Mouse (Mus musculus): ENCODE measurements around the gene Tcf3. TPM values are rescaled to one million over a fixed set of nuclear protein-coding genes. Genes with fewer than 3 reads are reported as not detected.

The Tcf3 gene
- total RNA-seq, 1 experiment, result 90.9 TPM

DNA sequence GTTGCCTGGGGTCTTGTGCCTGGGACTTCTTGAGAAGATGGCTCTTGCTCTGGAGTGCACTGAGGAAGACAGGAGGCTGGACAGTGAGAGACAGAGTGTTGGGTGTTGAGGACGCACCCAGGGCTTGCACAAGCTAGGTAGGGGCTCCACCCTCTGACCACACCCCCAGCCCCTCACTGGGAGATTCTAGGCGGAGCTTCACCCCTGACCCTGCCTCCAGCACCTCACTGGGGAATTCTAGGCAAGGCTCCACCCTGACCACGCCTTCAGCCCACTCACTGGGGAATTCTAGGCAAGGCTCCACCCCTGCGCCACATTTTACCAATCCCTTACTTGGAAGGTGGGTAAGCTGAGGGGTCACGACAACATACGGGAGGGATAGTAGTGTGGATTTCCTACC, 17.2 kb upstream of the Tcf3 start:
- H3K36me3 ChIP-seq (ENCODE audit: control insufficient read depth, insufficient read depth, low read length, poor library complexity, severe bottlenecking), result no peaks in the 10 kb centered on the region
- in situ Hi-C loops (cut with MboI; ENCODE audit: low sequenced_read_pairs in 2 of 2, unreplicated experiment in 2 of 2), result no loop called here
- H3K4me3 ChIP-seq (ENCODE audit: insufficient read depth in 1 of 2, low read depth in 1 of 2, low read length in 2 of 2, poor library complexity in 1 of 2, severe bottlenecking in 1 of 2), result peak overlapping the region; percentile 15 to 50; a peak in 3 of 4 replicates
- no peak overlapping the region for H3K27ac ChIP-seq (ENCODE audit: insufficient read depth, low read depth, low read length, poor library complexity, severe bottlenecking)
- TF ChIP-seq MAFK (IDR thresholded peaks at IDR 0.05; ENCODE audit: insufficient read depth, low read depth, low read length), result no peak
- H3K9me3 ChIP-seq (ENCODE audit: control insufficient read depth, insufficient read depth, low read depth, low read length), result no peaks in the 10 kb centered on the region
- H3K4me1 ChIP-seq (ENCODE audit: control insufficient read depth in 2 of 2, insufficient read depth in 2 of 2, low read length in 2 of 2, poor library complexity in 1 of 2), result peaks cover 7 to 13% of the 10 kb centered on the region in 2 experiments
- DNase-seq (ENCODE audit: low read depth, low spot score), result peak; percentile 92
- 0 out of 2 replicates have a peak overlapping the region, but pooled peaks have one; percentile 25 for H3K9ac ChIP-seq (ENCODE audit: insufficient read depth, low read depth, low read length, poor library complexity, severe bottlenecking)

DNA sequence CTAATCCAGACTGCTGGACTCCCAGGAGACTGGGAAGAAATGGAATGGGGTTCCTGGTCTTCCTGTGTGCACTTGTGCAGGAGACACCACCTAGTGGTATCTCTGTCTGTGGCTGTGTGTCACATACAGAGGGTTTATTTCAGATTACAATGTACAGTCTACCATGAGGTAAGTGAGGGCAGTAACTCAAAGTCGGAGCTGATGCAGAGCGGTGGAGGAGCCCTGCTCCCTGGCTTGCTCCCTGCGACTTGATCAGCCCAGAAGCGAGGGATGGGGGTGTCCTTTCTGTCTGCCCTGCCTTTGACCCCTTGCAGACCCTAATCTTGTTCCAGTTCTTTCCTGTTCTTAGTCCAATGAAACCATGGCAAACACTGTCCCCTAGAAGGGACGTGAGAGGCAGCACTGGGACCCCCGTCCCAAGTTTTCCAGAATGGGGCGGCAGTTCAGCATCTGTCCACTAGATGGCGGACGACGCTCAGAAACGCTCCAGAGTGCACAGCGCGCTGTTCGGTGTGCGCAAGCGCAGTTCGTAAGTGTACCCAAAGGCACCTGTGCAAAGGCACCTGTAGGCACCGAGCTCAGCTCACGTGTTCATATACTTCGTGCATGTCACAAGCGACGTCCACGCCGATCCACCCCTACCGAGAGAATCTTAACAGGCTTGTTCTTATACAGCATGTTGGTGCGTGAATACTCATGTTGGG, 12.6 kb upstream of the Tcf3 start:
- Histone ChIP-seq H3K9ac (ENCODE audit: insufficient read depth, low read depth, low read length, poor library complexity, severe bottlenecking) (no peak overlapping the region), H3K27ac (ENCODE audit: insufficient read depth, low read depth, low read length, poor library complexity, severe bottlenecking) (no peak overlapping the region), H3K36me3 (ENCODE audit: control insufficient read depth, insufficient read depth, low read length, poor library complexity, severe bottlenecking) (no peaks in the 10 kb centered on the region), H3K4me1 (ENCODE audit: control insufficient read depth in 2 of 2, insufficient read depth in 2 of 2, low read length in 2 of 2, poor library complexity in 1 of 2) (peaks cover 7 to 9% of the 10 kb centered on the region in 2 experiments), H3K9me3 (ENCODE audit: control insufficient read depth, insufficient read depth, low read depth, low read length) (no peaks in the 10 kb centered on the region), H3K4me3 (ENCODE audit: insufficient read depth in 1 of 2, low read depth in 1 of 2, low read length in 2 of 2, poor library complexity in 1 of 2, severe bottlenecking in 1 of 2) (peak overlapping the region in 1 of 2 experiments; percentile 6; a peak in 1 of 4 replicates)
- peak; percentile 79 for DNase-seq (ENCODE audit: low read depth, low spot score)
- TF ChIP-seq ZC3H11A (IDR thresholded peaks at IDR 0.05; ENCODE audit: borderline replicate concordance, low read depth, low read length) (peak; percentile 90; the same call in 1 of the 2 replicates), CHD2 (IDR thresholded peaks at IDR 0.05; ENCODE audit: low read depth, low read length) (no peak)
- in situ Hi-C loops (cut with MboI; ENCODE audit: low sequenced_read_pairs in 2 of 2, unreplicated experiment in 2 of 2), result loop anchor here in 1 of 2 experiments (5.0 kb wide), 1 partner anchor 61 kb away; no protein-coding TSS in a partner anchor

DNA sequence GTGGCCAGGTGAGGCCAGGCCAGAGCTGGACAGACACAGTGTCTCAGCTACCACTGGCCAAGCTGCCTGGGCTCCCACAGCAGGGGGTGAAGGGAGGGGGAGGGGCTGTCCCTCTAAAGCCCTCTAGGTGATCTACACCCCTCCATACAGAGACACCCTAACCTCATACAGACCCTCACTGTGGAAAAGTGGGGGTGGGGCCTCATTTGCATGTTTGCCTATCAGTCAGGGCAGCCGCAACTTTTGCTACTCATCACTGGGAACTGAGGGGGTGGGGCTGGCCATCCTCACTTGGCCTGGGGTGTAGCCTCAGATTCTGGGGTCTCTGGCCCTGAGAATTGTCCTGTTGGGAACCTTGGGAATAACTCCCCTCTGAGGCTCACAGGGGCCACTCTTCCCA, 11.6 kb upstream of the Tcf3 start:
- H3K9me3 ChIP-seq (ENCODE audit: control insufficient read depth, insufficient read depth, low read depth, low read length), result no peaks in the 10 kb centered on the region
- H3K36me3 ChIP-seq (ENCODE audit: control insufficient read depth, insufficient read depth, low read length, poor library complexity, severe bottlenecking), result no peaks in the 10 kb centered on the region
- TF ChIP-seq ZC3H11A (IDR thresholded peaks at IDR 0.05; ENCODE audit: borderline replicate concordance, low read depth, low read length) (no peak), CHD2 (IDR thresholded peaks at IDR 0.05; ENCODE audit: low read depth, low read length) (no peak), HCFC1 (IDR thresholded peaks at IDR 0.05; ENCODE audit: borderline replicate concordance, insufficient read depth, low read length) (no peak), MAFK (IDR thresholded peaks at IDR 0.05; ENCODE audit: insufficient read depth, low read depth, low read length) (no peak), ZNF384 (IDR thresholded peaks at IDR 0.05; ENCODE audit: low read depth, low read length) (no peak)
- no peak for DNase-seq (ENCODE audit: low read depth, low spot score)
- no peak overlapping the region for H3K27ac ChIP-seq (ENCODE audit: insufficient read depth, low read depth, low read length, poor library complexity, severe bottlenecking)
- H3K9ac ChIP-seq (ENCODE audit: insufficient read depth, low read depth, low read length, poor library complexity, severe bottlenecking), result no peak overlapping the region
- H3K4me1 ChIP-seq (ENCODE audit: control insufficient read depth in 2 of 2, insufficient read depth in 2 of 2, low read length in 2 of 2, poor library complexity in 1 of 2), result peaks cover 2 to 5% of the 10 kb centered on the region in 2 experiments; a peak in 2 of 4 replicates
- in situ Hi-C loops (cut with MboI; ENCODE audit: low sequenced_read_pairs in 2 of 2, unreplicated experiment in 2 of 2), result loop anchor here in 1 of 2 experiments (5.0 kb wide), 1 partner anchor 62 kb away; no protein-coding TSS in a partner anchor
- H3K4me3 ChIP-seq (ENCODE audit: insufficient read depth in 1 of 2, low read depth in 1 of 2, low read length in 2 of 2, poor library complexity in 1 of 2, severe bottlenecking in 1 of 2), result no peak overlapping the region

DNA sequence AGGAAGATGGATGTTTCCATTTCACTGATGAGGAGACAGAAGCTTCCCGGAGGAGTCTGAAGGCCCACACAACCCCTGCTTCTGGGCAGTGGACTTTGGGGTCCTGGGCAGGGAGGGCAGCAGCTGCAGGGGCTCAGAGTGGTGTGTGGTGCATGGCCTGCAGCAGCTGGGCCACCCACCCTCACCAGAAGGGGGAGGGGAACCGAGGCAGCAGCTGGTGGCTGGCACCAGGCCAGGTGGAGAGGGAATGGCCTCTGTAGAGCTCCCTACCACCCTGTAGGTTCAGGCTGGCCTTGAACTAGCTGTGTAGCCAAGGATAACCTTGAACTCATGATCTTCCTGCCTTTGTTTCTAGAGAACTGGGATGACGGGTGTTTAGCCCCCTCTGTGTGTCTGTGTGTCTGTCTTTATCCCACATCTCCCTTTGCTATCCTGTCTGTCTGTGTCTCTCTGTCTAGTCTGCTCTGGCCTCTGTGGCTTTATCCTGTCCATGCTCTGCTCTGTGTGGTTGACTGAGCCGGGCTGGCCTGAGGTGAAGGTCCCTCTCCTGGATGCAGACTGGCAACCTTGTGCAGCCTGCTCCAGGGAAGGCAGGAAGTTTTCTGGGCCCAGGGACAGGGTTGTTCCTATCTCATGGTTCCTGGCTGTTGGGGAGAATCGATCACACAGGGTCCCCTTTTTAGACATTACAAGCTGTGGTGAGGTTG, 11.0 kb upstream of the Tcf3 start:
- DNase-seq (ENCODE audit: low read depth, low spot score), result no peak
- H3K4me3 ChIP-seq (ENCODE audit: insufficient read depth in 1 of 2, low read depth in 1 of 2, low read length in 2 of 2, poor library complexity in 1 of 2, severe bottlenecking in 1 of 2), result no peak overlapping the region
- H3K9ac ChIP-seq (ENCODE audit: insufficient read depth, low read depth, low read length, poor library complexity, severe bottlenecking), result no peak overlapping the region

More for the DNA sequence above, 11.0 kb upstream of the Tcf3 start:
- TF ChIP-seq ZC3H11A (IDR thresholded peaks at IDR 0.05; ENCODE audit: borderline replicate concordance, low read depth, low read length) (no peak), CHD2 (IDR thresholded peaks at IDR 0.05; ENCODE audit: low read depth, low read length) (no peak), ZNF384 (IDR thresholded peaks at IDR 0.05; ENCODE audit: low read depth, low read length) (no peak), HCFC1 (IDR thresholded peaks at IDR 0.05; ENCODE audit: borderline replicate concordance, insufficient read depth, low read length) (no peak), MAFK (IDR thresholded peaks at IDR 0.05; ENCODE audit: insufficient read depth, low read depth, low read length) (no peak)
- peaks cover 2 to 3% of the 10 kb centered on the region in 2 experiments; a peak in 1 of 4 replicates for H3K4me1 ChIP-seq (ENCODE audit: control insufficient read depth in 2 of 2, insufficient read depth in 2 of 2, low read length in 2 of 2, poor library complexity in 1 of 2)
- no peaks in the 10 kb centered on the region for H3K36me3 ChIP-seq (ENCODE audit: control insufficient read depth, insufficient read depth, low read length, poor library complexity, severe bottlenecking)
- no peaks in the 10 kb centered on the region for H3K9me3 ChIP-seq (ENCODE audit: control insufficient read depth, insufficient read depth, low read depth, low read length)
- in situ Hi-C loops (cut with MboI; ENCODE audit: low sequenced_read_pairs in 2 of 2, unreplicated experiment in 2 of 2), result loop anchor here in 1 of 2 experiments (5.0 kb wide), 1 partner anchor 63 kb away; no protein-coding TSS in a partner anchor
- H3K27ac ChIP-seq (ENCODE audit: insufficient read depth, low read depth, low read length, poor library complexity, severe bottlenecking), result no peak overlapping the region
